Mouse (Mus musculus) CH12.LX (cell line): ENCODE measurements around the gene Col4a2. TPM values are rescaled to one million over a fixed set of nuclear protein-coding genes. Genes with fewer than 3 reads are reported as not detected.

Source experiments
- DNase-seq: peaks from one replicate; pipeline ENCODE4 v3.0.0-alpha.2; 2013; ENCODE audit errors: extremely low read depth
- H3K27ac ChIP-seq: 2 replicates; pipeline ENCODE4 v1.5.1; 2012; ENCODE audit warnings: low read depth, mild to moderate bottlenecking, control low read depth, moderate library complexity; ENCODE audit not compliant: insufficient read depth
- H3K27me3 ChIP-seq: replicated peaks from 2 replicates; pipeline ENCODE3; 2012; ENCODE audit warnings: inconsistent platforms
- H3K36me3 ChIP-seq, 2 experiments: replicated peaks in 1 of 2; 2 replicates each; pipeline versions ENCODE3 to v1.6.1; 2012; ENCODE audit warnings: inconsistent platforms in 1 of 2, low read length in 1 of 2, mild to moderate bottlenecking in 1 of 2, mixed read lengths in 1 of 2, moderate library complexity in 1 of 2; ENCODE audit not compliant: control insufficient read depth in 1 of 2, insufficient read depth in 1 of 2
- H3K4me1 ChIP-seq, 2 experiments: 2 replicates each; pipeline ENCODE4 v1.6.1; 2012; ENCODE audit warnings: inconsistent platforms in 1 of 2, moderate library complexity in 1 of 2; ENCODE audit not compliant: insufficient read depth in 2 of 2, control insufficient read depth in 1 of 2
- H3K4me2 ChIP-seq: 2 replicates; pipeline ENCODE4 v1.6.1; 2012; ENCODE audit warnings: low read depth, mild to moderate bottlenecking, control low read depth; ENCODE audit not compliant: poor library complexity, insufficient read depth, severe bottlenecking
- H3K4me3 ChIP-seq, 3 experiments: fragments of 150-350 bp in 1 of 3; sonication (generic) in 1 of 3; replicated peaks in 1 of 3; 2 replicates each; pipeline versions ENCODE3 to v1.5.1; 2011 to 2012; ENCODE audit warnings: low read depth in 2 of 3, low read length in 2 of 3, mild to moderate bottlenecking in 2 of 3, moderate library complexity in 2 of 3, control low read depth in 1 of 3, improper control_type of control experiment in 1 of 3, inconsistent platforms in 1 of 3, mixed read lengths in 1 of 3; ENCODE audit not compliant: poor library complexity in 1 of 3
- H3K79me2 ChIP-seq: replicated peaks from 2 replicates; pipeline ENCODE4 v1.6.1; 2012; ENCODE audit warnings: mild to moderate bottlenecking, moderate library complexity; ENCODE audit not compliant: control insufficient read depth, poor library complexity, insufficient read depth, severe bottlenecking; ENCODE audit errors: extremely low read depth
- H3K9ac ChIP-seq: 2 replicates; pipeline ENCODE4 v1.6.1; 2012; ENCODE audit warnings: low read depth, mild to moderate bottlenecking, control low read depth, moderate library complexity; ENCODE audit not compliant: insufficient read depth
- H3K9me3 ChIP-seq: replicated peaks from 2 replicates; pipeline ENCODE3; 2012; ENCODE audit warnings: low read length, inconsistent platforms, mixed read lengths
- BHLHE40 ChIP-seq: IDR thresholded peaks from 2 replicates; pipeline ENCODE4 v1.6.1; 2011; ENCODE audit warnings: mild to moderate bottlenecking, low read depth, low read length, improper control_type of control experiment
- CHD1 ChIP-seq: IDR thresholded peaks from 2 replicates; pipeline ENCODE4 v1.6.1; 2012; ENCODE audit warnings: low read depth, low read length, improper control_type of control experiment, inconsistent platforms
- CHD2 ChIP-seq: IDR thresholded peaks from 2 replicates; pipeline ENCODE4 v1.6.1; 2011; ENCODE audit warnings: low read length, improper control_type of control experiment
- CTCF ChIP-seq, 2 experiments: IDR thresholded peaks in 1 of 2; conservative IDR thresholded peaks in 1 of 2; 2 replicates each; pipeline ENCODE4 v1.5.1; 2011 to 2012; ENCODE audit warnings: low read depth in 2 of 2, low read length in 2 of 2, improper control_type of control experiment in 1 of 2, inconsistent platforms in 1 of 2, mild to moderate bottlenecking in 1 of 2, moderate library complexity in 1 of 2
- E2F4 ChIP-seq: IDR thresholded peaks from 2 replicates; pipeline ENCODE4 v1.6.1; 2011; ENCODE audit warnings: low read depth, low read length, improper control_type of control experiment; ENCODE audit not compliant: insufficient replicate concordance
- ELF1 ChIP-seq: IDR thresholded peaks from 2 replicates; pipeline ENCODE4 v1.6.1; 2014; ENCODE audit warnings: low read depth, mild to moderate bottlenecking, inconsistent platforms, low read length, improper control_type of control experiment
- EP300 ChIP-seq: IDR thresholded peaks from 2 replicates; pipeline ENCODE4 v1.6.1; 2011; ENCODE audit warnings: low read length, improper control_type of control experiment
- ETS1 ChIP-seq: conservative IDR thresholded peaks from 2 replicates; pipeline ENCODE4 v1.6.1; 2012; ENCODE audit warnings: low read depth, mild to moderate bottlenecking, inconsistent platforms, low read length, improper control_type of control experiment, moderate library complexity
- GABPA ChIP-seq: IDR thresholded peaks from 2 replicates; pipeline ENCODE4 v1.6.1; 2012; ENCODE audit warnings: low read depth, low read length, improper control_type of control experiment, inconsistent platforms; ENCODE audit not compliant: insufficient replicate concordance
- HCFC1 ChIP-seq: IDR thresholded peaks from 2 replicates; pipeline ENCODE4 v1.6.1; 2012; ENCODE audit warnings: low read depth, mild to moderate bottlenecking, inconsistent platforms, low read length, improper control_type of control experiment
- IRF4 ChIP-seq: IDR thresholded peaks from 2 replicates; pipeline ENCODE4 v1.6.1; 2014; ENCODE audit warnings: low read depth, mild to moderate bottlenecking, inconsistent platforms, low read length, improper control_type of control experiment
- JUN ChIP-seq: IDR thresholded peaks from 2 replicates; pipeline ENCODE4 v1.6.1; 2011; ENCODE audit warnings: low read depth, mild to moderate bottlenecking, low read length, improper control_type of control experiment, moderate library complexity; ENCODE audit not compliant: insufficient read depth
- JUND ChIP-seq: conservative IDR thresholded peaks from 2 replicates; pipeline ENCODE4 v1.6.1; 2011; ENCODE audit warnings: low read depth, low read length, improper control_type of control experiment
- KAT2A ChIP-seq: IDR thresholded peaks from 2 replicates; pipeline ENCODE4 v1.6.1; 2012; ENCODE audit warnings: low read length, improper control_type of control experiment, inconsistent platforms; ENCODE audit not compliant: insufficient replicate concordance
- MAFK ChIP-seq: IDR thresholded peaks from 2 replicates; pipeline ENCODE4 v1.6.1; 2011; ENCODE audit warnings: low read length, improper control_type of control experiment; ENCODE audit not compliant: insufficient replicate concordance
- MAX ChIP-seq: IDR thresholded peaks from 2 replicates; pipeline ENCODE4 v1.6.1; 2011; ENCODE audit warnings: low read length, improper control_type of control experiment
- MAZ ChIP-seq: IDR thresholded peaks from 2 replicates; pipeline ENCODE4 v1.6.1; 2012; ENCODE audit warnings: low read depth, mild to moderate bottlenecking, inconsistent platforms, low read length, improper control_type of control experiment, moderate library complexity
- MEF2A ChIP-seq: IDR thresholded peaks from 2 replicates; pipeline ENCODE4 v1.6.1; 2014; ENCODE audit warnings: low read depth, mild to moderate bottlenecking, inconsistent platforms, low read length, improper control_type of control experiment, borderline replicate concordance
- MXI1 ChIP-seq: IDR thresholded peaks from 2 replicates; pipeline ENCODE4 v1.6.1; 2011; ENCODE audit warnings: mild to moderate bottlenecking, low read depth, low read length, improper control_type of control experiment
- MYC ChIP-seq: IDR thresholded peaks from 2 replicates; pipeline ENCODE4 v1.6.1; 2011; ENCODE audit warnings: low read depth, mild to moderate bottlenecking, improper control_type of control experiment, low read length
- NELFE ChIP-seq: IDR thresholded peaks from 2 replicates; pipeline ENCODE4 v1.6.1; 2011; ENCODE audit warnings: low read depth, low read length, improper control_type of control experiment
- NRF1 ChIP-seq: IDR thresholded peaks from 2 replicates; pipeline ENCODE4 v1.6.1; 2014; ENCODE audit warnings: low read depth, mild to moderate bottlenecking, inconsistent platforms, low read length, improper control_type of control experiment, moderate library complexity
- PAX5 ChIP-seq: IDR thresholded peaks from 2 replicates; pipeline ENCODE4 v1.6.1; 2012; ENCODE audit warnings: low read length, inconsistent platforms, mixed read lengths
- POLR2A ChIP-seq: IDR thresholded peaks from 2 replicates; pipeline ENCODE4 v1.6.1; 2011; ENCODE audit warnings: low read depth, mild to moderate bottlenecking, improper control_type of control experiment, low read length
- POLR2AphosphoS2 ChIP-seq: IDR thresholded peaks from 2 replicates; pipeline ENCODE4 v1.6.1; 2011; ENCODE audit warnings: low read depth, low read length, improper control_type of control experiment
- RAD21 ChIP-seq: IDR thresholded peaks from 2 replicates; pipeline ENCODE4 v1.6.1; 2011; ENCODE audit warnings: low read depth, mild to moderate bottlenecking, low read length, improper control_type of control experiment, moderate library complexity
- RCOR1 ChIP-seq: conservative IDR thresholded peaks from 2 replicates; pipeline ENCODE4 v1.6.1; 2012; ENCODE audit warnings: low read depth, mild to moderate bottlenecking, inconsistent platforms, low read length, improper control_type of control experiment
- SIN3A ChIP-seq: IDR thresholded peaks from 2 replicates; pipeline ENCODE4 v1.6.1; 2012; ENCODE audit warnings: low read length, improper control_type of control experiment, inconsistent platforms
- SMC3 ChIP-seq: IDR thresholded peaks from 2 replicates; pipeline ENCODE4 v1.6.1; 2011; ENCODE audit warnings: low read depth, low read length, improper control_type of control experiment
- TBP ChIP-seq: conservative IDR thresholded peaks from 2 replicates; pipeline ENCODE4 v1.6.1; 2011; ENCODE audit warnings: low read depth, low read length, improper control_type of control experiment
- TCF12 ChIP-seq: IDR thresholded peaks from 2 replicates; pipeline ENCODE4 v1.6.1; 2014; ENCODE audit warnings: low read depth, mild to moderate bottlenecking, inconsistent platforms, low read length, improper control_type of control experiment
- UBTF ChIP-seq: IDR thresholded peaks from 2 replicates; pipeline ENCODE4 v1.6.1; 2012; ENCODE audit warnings: low read depth, mild to moderate bottlenecking, inconsistent platforms, low read length, improper control_type of control experiment, moderate library complexity
- USF1 ChIP-seq: IDR thresholded peaks from 2 replicates; pipeline ENCODE4 v1.6.1; 2014; ENCODE audit warnings: low read depth, mild to moderate bottlenecking, inconsistent platforms, low read length, improper control_type of control experiment
- USF2 ChIP-seq: conservative IDR thresholded peaks from 2 replicates; pipeline ENCODE4 v1.6.1; 2011; ENCODE audit warnings: low read depth, low read length, improper control_type of control experiment
- ZC3H11A ChIP-seq: IDR thresholded peaks from 2 replicates; pipeline ENCODE4 v1.6.1; 2012; ENCODE audit warnings: low read depth, mild to moderate bottlenecking, inconsistent platforms, low read length, improper control_type of control experiment
- ZKSCAN1 ChIP-seq: IDR thresholded peaks from 2 replicates; pipeline ENCODE4 v1.6.1; 2012; ENCODE audit warnings: low read depth, inconsistent platforms, low read length, improper control_type of control experiment, borderline replicate concordance
- ZMIZ1 ChIP-seq: IDR thresholded peaks from 2 replicates; pipeline ENCODE4 v1.6.1; 2012; ENCODE audit warnings: low read depth, mild to moderate bottlenecking, inconsistent platforms, low read length, improper control_type of control experiment
- ZNF384 ChIP-seq: IDR thresholded peaks from 2 replicates; pipeline ENCODE4 v1.6.1; 2012; ENCODE audit warnings: low read depth, low read length, improper control_type of control experiment, inconsistent platforms
- dilution Hi-C: fragments of 300-500 bp; cut with MboI; formaldehyde crosslinking; loops from 2 replicates; pipeline ENCODE4 v1.14.3; 2020; ENCODE audit warnings: low sequenced_read_pairs; ENCODE audit not compliant: extremely low pct_unique_long_range_greater_than_20kb, extremely low pct_ligation_motif_present
- in situ Hi-C: fragments of 300-500 bp; cut with MboI; formaldehyde crosslinking; loops from 3 replicates; pipeline ENCODE4 v1.14.3; 2019; ENCODE audit warnings: low sequenced_read_pairs, low pct_ligation_motif_present, low pct_unique_long_range_greater_than_20kb, mixed read lengths
- polyA plus RNA-seq: library from polyadenylated mRNA; unstranded; fragments of >175 nt; gene quantifications from 2 replicates; pipeline ENCODE4 v1.2.1, GENCODE M21; 2012; ENCODE audit warnings: low read depth; ENCODE audit not compliant: insufficient read length
- total RNA-seq, 2 experiments: library from RNA; depleted of rRNA; stranded (reverse); fragments of 300-350 nt in 1 of 2; fragments of >200 nt in 1 of 2; gene quantifications; 2 replicates each; pipeline ENCODE4 v1.2.3; 2012 to 2014

The Col4a2 gene
- total and polyA plus RNA-seq, 3 experiments = 0.04 to 0.07 TPM; not detected in 1

- no peaks in the 10 kb centered on the region for H3K27me3 ChIP-seq
- dilution Hi-C loops (no loop called here), in situ Hi-C loops (no loop called here)
- H3K9me3 ChIP-seq = peaks cover 23% of the 10 kb centered on the region
- DNase-seq = peak; percentile 97
- 0 out of 2 replicates have a peak overlapping the region, but pooled peaks have one; percentile 4 for H3K9ac ChIP-seq
- peak overlapping the region; percentile 55 for H3K4me2 ChIP-seq
- peak overlapping the region; percentile 90 for H3K27ac ChIP-seq
- TF ChIP-seq RAD21 (no peak; the same call in none of the 2 replicates), KAT2A (0 out of 2 replicates have a peak, but pooled peaks have one; percentile 42), NRF1 (peak; percentile 18; the same call in 1 of the 2 replicates), ZMIZ1 (peak; percentile 49), ZNF384 (no peak), ZC3H11A (no peak), MAX (peak; percentile 87), HCFC1 (peak; percentile 48; the same call in 1 of the 2 replicates), GABPA (no peak), MAFK (peak; percentile 89), TCF12 (peak; percentile 97), NELFE (peak; percentile 54; the same call in 1 of the 2 replicates), UBTF (no peak), POLR2A (0 out of 2 replicates have a peak, but pooled peaks have one; percentile 30), ELF1 (peak; percentile 75), CTCF (conservative IDR thresholded peaks at IDR 0.05 in 1 of 2, IDR thresholded peaks at IDR 0.05 in 1 of 2; ENCODE audit: low read depth in 2 of 2, low read length in 2 of 2) (no peak), IRF4 (peak; percentile 78), MXI1 (peak; percentile 72; the same call in 1 of the 2 replicates), MAZ (peak; percentile 60), RCOR1 (peak; percentile 77), TBP (0 out of 2 replicates have a peak, but pooled peaks have one; percentile 28), JUN (peak; percentile 81), CHD2 (peak; percentile 85), USF1 (peak; percentile 60), ETS1 (peak; percentile 91), ZKSCAN1 (no peak), PAX5 (no peak), USF2 (peak; percentile 27; the same call in 1 of the 2 replicates), POLR2AphosphoS2 (no peak), SIN3A (peak; percentile 86), MEF2A (peak; percentile 52), SMC3 (peak; percentile 39), CHD1 (no peak; the same call in 1 of the 2 replicates), EP300 (peak; percentile 81), E2F4 (peak; percentile 13; the same call in 1 of the 2 replicates), JUND (peak; percentile 85), MYC (peak; percentile 82), BHLHE40 (peak; percentile 93)
- peaks cover 13 to 25% of the 10 kb centered on the region in 2 experiments for H3K36me3 ChIP-seq
- peaks cover 41 to 69% of the 10 kb centered on the region in 2 experiments for H3K4me1 ChIP-seq
- H3K79me2 ChIP-seq = peaks cover 13% of the 10 kb centered on the region
- H3K4me3 ChIP-seq = no peak overlapping the region
These were observed 151.5 kb downstream of the Col4a2 start for GRCm38 (mm10) chr8:11463889-11464706.
